ENCODE assay signal across 7 mouse cellular contexts in genomic region chr16:93884086-93884721, GRCm38 (mm10). TPM values are rescaled to one million over a fixed set of nuclear protein-coding genes. Genes with fewer than 3 reads are reported as not detected.
A peak's percentile ranks its signal among the peaks of the same experiment; 100 is the strongest.
DNase-seq lines count a peak whose midpoint lies in the region; ATAC-seq and TF ChIP-seq lines count a peak whose summit lies in the region.

No protein-coding gene starts in this region.

- no peaks in the 10 kb centered on the region for H3K4me1 ChIP-seq in forebrain, postnatal 0 days (ENCODE audit: insufficient read depth)
- H3K4me1 ChIP-seq in kidney, embryonic 15.5 days, result peaks cover 28% of the 10 kb centered on the region

- under 1% methylated on average over 43 of the region's 43 CpGs for WGBS in forebrain, postnatal 0 days
- WGBS in kidney, embryonic 15.5 days, result under 1% methylated on average over 43 of the region's 43 CpGs

- ATAC-seq in CD4-positive, CD25-positive, alpha-beta regulatory T cell, adult 4 months, result peak; percentile 44
- peak; percentile 40 for ATAC-seq in forebrain, postnatal 0 days
- ATAC-seq in kidney, embryonic 15.5 days (replicated peaks; ENCODE audit: low FRiP score), result peak; percentile 37; the same call in 1 of the 2 replicates

- no peaks in the 10 kb centered on the region for H3K27me3 ChIP-seq in forebrain, postnatal 0 days (ENCODE audit: insufficient read depth, low read length)
- no peaks in the 10 kb centered on the region for H3K27me3 ChIP-seq in kidney, embryonic 15.5 days

- no peaks in the 10 kb centered on the region for H3K9me3 ChIP-seq in forebrain, postnatal 0 days (ENCODE audit: low read length)
- no peaks in the 10 kb centered on the region for H3K9me3 ChIP-seq in kidney, embryonic 15.5 days (replicated peaks)

- TF ChIP-seq CTCF in forebrain, postnatal 0 days (IDR thresholded peaks at IDR 0.05; ENCODE audit: low read depth), result no peak

- H3K4me2 ChIP-seq in forebrain, postnatal 0 days (ENCODE audit: low read depth), result peak overlapping the region; percentile 96
- H3K4me2 ChIP-seq in kidney, embryonic 15.5 days, result peak overlapping the region; percentile 86

- 0 out of 2 replicates have a peak, but pooled peaks cover 3% of the 10 kb centered on the region for H3K36me3 ChIP-seq in forebrain, postnatal 0 days (ENCODE audit: insufficient read depth)
- H3K36me3 ChIP-seq in kidney, embryonic 15.5 days, result peaks cover 24% of the 10 kb centered on the region

- peak overlapping the region; percentile 62 for H3K9ac ChIP-seq in forebrain, postnatal 0 days
- peak overlapping the region; percentile 74 for H3K9ac ChIP-seq in kidney, embryonic 15.5 days

- no peak overlapping the region for H3K27ac ChIP-seq in forebrain, postnatal 0 days (ENCODE audit: low read depth, low read length)
- peak overlapping the region; percentile 59 for H3K27ac ChIP-seq in kidney, embryonic 15.5 days

- DNase-seq in 3134 (ENCODE audit: extremely low read depth, insufficient read length, low spot score), result peak; percentile 56
- DNase-seq in cerebellum, adult 9-10 months, result peak; percentile 32
- DNase-seq in forebrain, postnatal 0 days, result peak; percentile 43
- peak; percentile 51 for DNase-seq in mesoderm, embryonic 11.5 days (ENCODE audit: low read depth, low spot score)
- DNase-seq in right cerebral cortex, postnatal 36 days (ENCODE audit: low spot score in 2 of 2), result no peak

- peak overlapping the region; percentile 78 for H3K4me3 ChIP-seq in forebrain, postnatal 0 days (ENCODE audit: low read depth, low read length)
- peak overlapping the region; percentile 79 for H3K4me3 ChIP-seq in kidney, embryonic 15.5 days (replicated peaks)

RNA-seq across cellular contexts. Expression of gene Chaf1b, which starts 0.5 kb away (rescaled TPM):
- polyA plus RNA-seq in CD4-positive, CD25-positive, alpha-beta regulatory T cell, adult 4 months (2017; shearing (Covaris generic)), result 10 to 100 TPM; 15.2 to 25.6 TPM
- total RNA-seq in forebrain, postnatal 0 days (2014; rRNA removed), result 13.5 TPM in 2 replicates
- polyA plus RNA-seq in forebrain, postnatal 0 days (2015; fragmentation: Nextera tagmentation; extraction: Ambion mirVana), result 21.1 and 25.2 TPM in 2 replicates
- polyA plus RNA-seq in kidney, embryonic 15.5 days (2015; fragmentation: Nextera tagmentation; extraction: Ambion mirVana), result 74.8 and 78.9 TPM in 2 replicates

RNA-seq across cellular contexts. Expression of gene Morc3, which starts 52.3 kb away (rescaled TPM):
- 100 to 1,000 TPM in 1 of 2 experiments, 10 to 100 TPM in 1; 90.1 to 129 TPM for polyA plus RNA-seq in CD4-positive, CD25-positive, alpha-beta regulatory T cell, adult 4 months (2017; shearing (Covaris generic))
- 53.5 and 61.7 TPM in 2 replicates for total RNA-seq in forebrain, postnatal 0 days (2014; rRNA removed)
- 18.6 and 25.8 TPM in 2 replicates for polyA plus RNA-seq in forebrain, postnatal 0 days (2015; fragmentation: Nextera tagmentation; extraction: Ambion mirVana)
- polyA plus RNA-seq in kidney, embryonic 15.5 days (2015; fragmentation: Nextera tagmentation; extraction: Ambion mirVana), result 33.1 and 33.8 TPM in 2 replicates

Comparison
In these comparisons a context has a peak if more than half of its experiments do, and no peak if none do; other contexts are left out.
1. DNase-seq: peak in 3134 (single experiment), cerebellum, adult 9-10 months (single experiment), forebrain, postnatal 0 days (single experiment) and mesoderm, embryonic 11.5 days (single experiment); none in right cerebral cortex, postnatal 36 days (0 of 2).
2. Peak in every context shown above with its lines, with median percentiles within 50 percentile points of each other: ATAC-seq.